Mouse (Mus musculus) thymus, adult 2 months (tissue): ENCODE measurements around the gene Adamts3. TPM values are rescaled to one million over a fixed set of nuclear protein-coding genes. Genes with fewer than 3 reads are reported as not detected.

Experiments
- DNase-seq: peaks from one replicate; pipeline ENCODE4 v3.0.0; 2021
- H3K27ac ChIP-seq: fragments of 200-500 bp; 2 replicates; pipeline ENCODE4 v1.5.1; 2012; ENCODE audit warnings: low read length, control low read depth; ENCODE audit not compliant: control insufficient read depth, insufficient read depth
- H3K27me3 ChIP-seq: fragments of 200-500 bp; 2 replicates; pipeline ENCODE4 v1.6.1; 2012; ENCODE audit warnings: mild to moderate bottlenecking, low read length, moderate library complexity, mixed read lengths; ENCODE audit not compliant: control insufficient read depth, insufficient read depth
- H3K36me3 ChIP-seq: fragments of 200-500 bp; 2 replicates; pipeline ENCODE4 v1.6.1; 2012; ENCODE audit warnings: mild to moderate bottlenecking, low read length, moderate library complexity; ENCODE audit not compliant: control insufficient read depth, insufficient read depth
- H3K4me1 ChIP-seq: fragments of 200-500 bp; replicated peaks from 2 replicates; pipeline ENCODE4 v1.6.1; 2012; ENCODE audit warnings: low read length; ENCODE audit not compliant: control insufficient read depth, insufficient read depth
- H3K4me3 ChIP-seq: fragments of 200-500 bp; 2 replicates; pipeline ENCODE4 v1.5.1; 2012; ENCODE audit warnings: mild to moderate bottlenecking, low read length, control low read depth, moderate library complexity; ENCODE audit not compliant: control insufficient read depth, insufficient read depth
- CTCF ChIP-seq: fragments of 200-500 bp; IDR thresholded peaks from 2 replicates; pipeline ENCODE4 v1.5.1; 2012; ENCODE audit warnings: mild to moderate bottlenecking, control low read depth, low read length, moderate library complexity, borderline replicate concordance; ENCODE audit not compliant: control insufficient read depth, poor library complexity, insufficient read depth; ENCODE audit errors: extremely low read depth
- POLR2A ChIP-seq: fragments of 200-500 bp; IDR thresholded peaks from 2 replicates; pipeline ENCODE4 v1.6.1; 2012; ENCODE audit warnings: mild to moderate bottlenecking, low read length, control low read depth, moderate library complexity; ENCODE audit not compliant: control insufficient read depth, poor library complexity, insufficient read depth; ENCODE audit errors: extremely low read depth
- WGBS: fragments of 180-500 bp; shearing (Covaris S2); methylation state at CpG from one replicate; pipeline ENCODE4 v1.1.7; 2018; 5-methylcytosine and 5-hydroxymethylcytosine counted together
- polyA plus RNA-seq: library from polyadenylated mRNA; depleted of rRNA; stranded (reverse); fragments of >200 nt; gene quantifications from 2 replicates; pipeline ENCODE4 v1.2.3, GENCODE M21; 2012

The Adamts3 gene
- polyA plus RNA-seq, 1 experiment = 0.69 TPM

- WGBS = 95% methylated on average over 6 of the region's 6 CpGs
- H3K27ac ChIP-seq = no peak overlapping the region
Measured at GRCm38 (mm10) chr5:89727497-89728057, 155.6 kb downstream of the Adamts3 start.

GRCm38 (mm10) chr5:89714552-89714951, 168.6 kb downstream of the Adamts3 start:
- TF ChIP-seq POLR2A = no peak
- TF ChIP-seq CTCF = no peak
- Histone ChIP-seq H3K4me3 (no peak overlapping the region), H3K27me3 (no peaks in the 10 kb centered on the region), H3K27ac (no peak overlapping the region), H3K36me3 (no peaks in the 10 kb centered on the region), H3K4me1 (no peaks in the 10 kb centered on the region)
- 74% methylated on average over 2 of the region's 2 CpGs for WGBS
- no peak for DNase-seq

More at GRCm38 (mm10) chr5:89727497-89728057, 155.6 kb downstream of the Adamts3 start:
- no peaks in the 10 kb centered on the region for H3K36me3 ChIP-seq
- no peak for TF ChIP-seq CTCF
- TF ChIP-seq POLR2A = no peak
- DNase-seq = no peak
- H3K4me1 ChIP-seq = no peaks in the 10 kb centered on the region
- no peaks in the 10 kb centered on the region for H3K27me3 ChIP-seq
- H3K4me3 ChIP-seq = no peak overlapping the region

GRCm38 (mm10) chr5:89711116-89711859, 171.8 kb downstream of the Adamts3 start:
- DNase-seq = no peak
- no peak overlapping the region for H3K4me3 ChIP-seq
- H3K27ac ChIP-seq = no peak overlapping the region
- H3K36me3 ChIP-seq = no peaks in the 10 kb centered on the region
- no peaks in the 10 kb centered on the region for H3K4me1 ChIP-seq
- TF ChIP-seq CTCF = no peak
- no peak for TF ChIP-seq POLR2A
- H3K27me3 ChIP-seq = no peaks in the 10 kb centered on the region
- 90% methylated on average over 7 of the region's 7 CpGs for WGBS

GRCm38 (mm10) chr5:89709459-89709858, 173.7 kb downstream of the Adamts3 start:
- H3K27me3 ChIP-seq = no peaks in the 10 kb centered on the region
- no peak for DNase-seq
- WGBS = 67% methylated on average over 4 of the region's 4 CpGs
- no peaks in the 10 kb centered on the region for H3K36me3 ChIP-seq
- H3K27ac ChIP-seq = no peak overlapping the region
- TF ChIP-seq CTCF (no peak), POLR2A (no peak)
- H3K4me1 ChIP-seq = no peaks in the 10 kb centered on the region
- H3K4me3 ChIP-seq = no peak overlapping the region

- no peak for TF ChIP-seq POLR2A
- TF ChIP-seq CTCF = no peak
- Histone ChIP-seq H3K4me3 (no peak overlapping the region), H3K27ac (no peak overlapping the region), H3K4me1 (no peaks in the 10 kb centered on the region), H3K36me3 (no peaks in the 10 kb centered on the region), H3K27me3 (no peaks in the 10 kb centered on the region)
- no peak for DNase-seq
- WGBS = 73% methylated on average over 1 of the region's 1 CpGs
Measured at GRCm38 (mm10) chr5:89704264-89704663, 178.9 kb downstream of the Adamts3 start.

- Histone ChIP-seq H3K36me3 (no peaks in the 10 kb centered on the region), H3K4me1 (no peaks in the 10 kb centered on the region), H3K27ac (no peak overlapping the region), H3K27me3 (no peaks in the 10 kb centered on the region), H3K4me3 (no peak overlapping the region)
- TF ChIP-seq POLR2A = no peak
- no peak for TF ChIP-seq CTCF
- WGBS = 92% methylated on average over 9 of the region's 9 CpGs
- no peak for DNase-seq
Measured at GRCm38 (mm10) chr5:89701241-89702007, 181.7 kb downstream of the Adamts3 start.

GRCm38 (mm10) chr5:89687826-89688225, 195.3 kb downstream of the Adamts3 start:
- TF ChIP-seq POLR2A = no peak
- TF ChIP-seq CTCF = no peak
- Histone ChIP-seq H3K4me1 (no peaks in the 10 kb centered on the region), H3K36me3 (no peaks in the 10 kb centered on the region), H3K27ac (no peak overlapping the region), H3K27me3 (no peaks in the 10 kb centered on the region), H3K4me3 (no peak overlapping the region)
- WGBS = 100% methylated on average over 1 of the region's 1 CpGs
- no peak for DNase-seq
